Mouse (Mus musculus) heart, embryonic 12.5 days (tissue): ENCODE data around the gene Pwwp2b. TPM values are rescaled to one million over a fixed set of nuclear protein-coding genes. Genes with fewer than 3 reads are reported as not detected.
A peak's percentile ranks its signal among the peaks of the same experiment; 100 is the strongest.

Experiments used
- ATAC-seq: fragments of 200-750 bp; cut with Nextera tagmentation; 2 replicates; pipeline ENCODE4 v1.8.0; 2017; ENCODE audit warnings: moderate TSS enrichment, moderate library complexity; ENCODE audit not compliant: insufficient number of reproducible peaks, low FRiP score
- H3K27ac ChIP-seq: fragments of 300-500 bp; sonication (generic); 2 replicates; pipeline ENCODE4 v1.5.1; 2016; ENCODE audit warnings: mild to moderate bottlenecking, moderate library complexity; ENCODE audit not compliant: poor library complexity, severe bottlenecking
- H3K27me3 ChIP-seq: fragments of 300-500 bp; sonication (generic); replicated peaks from 2 replicates; pipeline ENCODE4 v1.6.1; 2016; ENCODE audit warnings: mild to moderate bottlenecking, moderate library complexity
- H3K36me3 ChIP-seq: fragments of 300-500 bp; sonication (generic); 2 replicates; pipeline ENCODE4 v1.6.1; 2016; ENCODE audit warnings: mild to moderate bottlenecking, moderate library complexity
- H3K4me1 ChIP-seq: fragments of 300-500 bp; sonication (generic); replicated peaks from 2 replicates; pipeline ENCODE4 v1.6.1; 2016; ENCODE audit warnings: mild to moderate bottlenecking
- H3K4me2 ChIP-seq: fragments of 300-500 bp; sonication (generic); 2 replicates; pipeline ENCODE4 v1.6.1; 2016; ENCODE audit warnings: mild to moderate bottlenecking, moderate library complexity
- H3K4me3 ChIP-seq: fragments of 300-500 bp; sonication (generic); 2 replicates; pipeline ENCODE4 v1.5.1; 2016; ENCODE audit warnings: mild to moderate bottlenecking
- H3K9ac ChIP-seq: fragments of 300-500 bp; sonication (generic); 2 replicates; pipeline ENCODE4 v1.6.1; 2016; ENCODE audit warnings: mild to moderate bottlenecking, moderate library complexity
- H3K9me3 ChIP-seq: fragments of 300-500 bp; sonication (generic); replicated peaks from 2 replicates; pipeline ENCODE4 v1.6.1; 2016; ENCODE audit warnings: mild to moderate bottlenecking, moderate library complexity
- WGBS: fragments of 180-500 bp; shearing (Covaris S2); methylation state at CpG from one replicate; pipeline ENCODE4 v1.1.7; 2016; 5-methylcytosine and 5-hydroxymethylcytosine counted together
- polyA plus RNA-seq: library from polyadenylated mRNA; unstranded; fragments of >200 nt; fragmentation: Nextera tagmentation; extraction: Ambion mirVana; gene quantifications from 2 replicates; pipeline ENCODE4 v1.2.1, GENCODE M21; 2016

Pwwp2b gene
- polyA plus RNA-seq, 1 experiment from 2014 or later, result 8.0 TPM

GRCm38 (mm10) chr7:139248615-139249405 lies 528 bp downstream of the Pwwp2b start:
- Histone ChIP-seq H3K36me3 (no peaks in the 10 kb centered on the region), H3K4me1 (peaks cover 81% of the 10 kb centered on the region), H3K4me3 (peak overlapping the region; percentile 68), H3K27me3 (no peaks in the 10 kb centered on the region), H3K27ac (peak overlapping the region; percentile 86), H3K9ac (peak overlapping the region; percentile 86), H3K4me2 (peak overlapping the region; percentile 90), H3K9me3 (no peaks in the 10 kb centered on the region)
- ATAC-seq, result 0 out of 2 replicates have a peak, but pooled peaks have one; percentile 0
- 1% methylated on average over 45 of the region's 45 CpGs for WGBS

- H3K4me3 ChIP-seq, result peak overlapping the region; percentile 68
- no peaks in the 10 kb centered on the region for H3K27me3 ChIP-seq
- H3K4me2 ChIP-seq, result peak overlapping the region; percentile 90
- H3K36me3 ChIP-seq, result peaks cover under 1% of the 10 kb centered on the region
- H3K9me3 ChIP-seq, result no peaks in the 10 kb centered on the region
- 26% methylated on average over 7 of the region's 7 CpGs for WGBS
- peak overlapping the region; percentile 18; the same call in 1 of the 2 replicates for H3K27ac ChIP-seq
- H3K4me1 ChIP-seq, result peaks cover 81% of the 10 kb centered on the region
- no peak for ATAC-seq
- H3K9ac ChIP-seq, result peak overlapping the region; percentile 86
These were observed 1.3 kb downstream of the Pwwp2b start for GRCm38 (mm10) chr7:139249406-139250210.

- Histone ChIP-seq H3K9ac (peak overlapping the region; percentile 44; the same call in 1 of the 2 replicates), H3K36me3 (peaks cover 23% of the 10 kb centered on the region), H3K27ac (peak overlapping the region; percentile 81), H3K4me1 (peaks cover 62% of the 10 kb centered on the region), H3K9me3 (no peaks in the 10 kb centered on the region), H3K4me3 (no peak overlapping the region), H3K4me2 (0 out of 2 replicates have a peak overlapping the region, but pooled peaks have one; percentile 6), H3K27me3 (no peaks in the 10 kb centered on the region)
- peak; percentile 43 for ATAC-seq
- 44% methylated on average over 5 of the region's 5 CpGs for WGBS
These were observed 3.6 kb downstream of the Pwwp2b start for GRCm38 (mm10) chr7:139251881-139252301.

GRCm38 (mm10) chr7:139252566-139252965 lies 4.3 kb downstream of the Pwwp2b start:
- 78% methylated on average over 7 of the region's 7 CpGs for WGBS
- 0 out of 2 replicates have a peak overlapping the region, but pooled peaks have one; percentile 81 for H3K27ac ChIP-seq
- H3K4me3 ChIP-seq, result no peak overlapping the region
- no peak for ATAC-seq
- no peaks in the 10 kb centered on the region for H3K27me3 ChIP-seq
- peaks cover 30% of the 10 kb centered on the region for H3K36me3 ChIP-seq
- no peak overlapping the region for H3K4me2 ChIP-seq
- H3K9me3 ChIP-seq, result no peaks in the 10 kb centered on the region
- peaks cover 59% of the 10 kb centered on the region for H3K4me1 ChIP-seq
- H3K9ac ChIP-seq, result peak overlapping the region; percentile 36; the same call in 1 of the 2 replicates

- H3K27ac ChIP-seq, result no peak overlapping the region
- no peaks in the 10 kb centered on the region for H3K27me3 ChIP-seq
- WGBS, result 49% methylated on average over 9 of the region's 9 CpGs
- peaks cover 60% of the 10 kb centered on the region for H3K4me1 ChIP-seq
- H3K4me2 ChIP-seq, result no peak overlapping the region
- no peak overlapping the region for H3K4me3 ChIP-seq
- peaks cover 31% of the 10 kb centered on the region for H3K36me3 ChIP-seq
- peak overlapping the region; percentile 36; the same call in 1 of the 2 replicates for H3K9ac ChIP-seq
- ATAC-seq, result no peak
- H3K9me3 ChIP-seq, result no peaks in the 10 kb centered on the region
These were observed 4.7 kb downstream of the Pwwp2b start for GRCm38 (mm10) chr7:139252986-139253385.

GRCm38 (mm10) chr7:139253462-139253861 lies 5.2 kb downstream of the Pwwp2b start:
- Histone ChIP-seq H3K4me2 (no peak overlapping the region), H3K36me3 (peaks cover 35% of the 10 kb centered on the region), H3K4me1 (peaks cover 65% of the 10 kb centered on the region), H3K9ac (peak overlapping the region; percentile 36; the same call in 1 of the 2 replicates), H3K4me3 (no peak overlapping the region), H3K9me3 (no peaks in the 10 kb centered on the region), H3K27me3 (no peaks in the 10 kb centered on the region), H3K27ac (no peak overlapping the region)
- WGBS, result 47% methylated on average over 3 of the region's 3 CpGs
- ATAC-seq, result no peak

- no peaks in the 10 kb centered on the region for H3K9me3 ChIP-seq
- no peak for ATAC-seq
These were observed 6.3 kb downstream of the Pwwp2b start for GRCm38 (mm10) chr7:139254626-139255025.

GRCm38 (mm10) chr7:139257752-139258542 lies 9.7 kb downstream of the Pwwp2b start:
- Histone ChIP-seq H3K27ac (no peak overlapping the region), H3K36me3 (peaks cover 53% of the 10 kb centered on the region)
- WGBS, result 49% methylated on average over 10 of the region's 10 CpGs

More at GRCm38 (mm10) chr7:139254626-139255025, 6.3 kb downstream of the Pwwp2b start:
- no peak overlapping the region for H3K4me3 ChIP-seq
- H3K4me2 ChIP-seq, result no peak overlapping the region
- no peak overlapping the region for H3K9ac ChIP-seq
- peaks cover 40% of the 10 kb centered on the region for H3K36me3 ChIP-seq
- H3K27ac ChIP-seq, result no peak overlapping the region
- WGBS, result 81% methylated on average over 5 of the region's 5 CpGs
- H3K27me3 ChIP-seq, result no peaks in the 10 kb centered on the region
- H3K4me1 ChIP-seq, result peaks cover 67% of the 10 kb centered on the region

GRCm38 (mm10) chr7:139264337-139264736 lies 16.1 kb downstream of the Pwwp2b start:
- peak overlapping the region; percentile 38; the same call in 1 of the 2 replicates for H3K27ac ChIP-seq
- no peak overlapping the region for H3K4me3 ChIP-seq
- no peaks in the 10 kb centered on the region; the same call in 1 of the 2 replicates for H3K9me3 ChIP-seq
- peaks cover 50% of the 10 kb centered on the region for H3K4me1 ChIP-seq
- no peak for ATAC-seq
- H3K36me3 ChIP-seq, result peaks cover 28% of the 10 kb centered on the region
- H3K27me3 ChIP-seq, result no peaks in the 10 kb centered on the region
- WGBS, result 43% methylated on average over 4 of the region's 4 CpGs
- H3K9ac ChIP-seq, result no peak overlapping the region
- no peak overlapping the region for H3K4me2 ChIP-seq

More at GRCm38 (mm10) chr7:139257752-139258542, 9.7 kb downstream of the Pwwp2b start:
- no peaks in the 10 kb centered on the region; the same call in 1 of the 2 replicates for H3K9me3 ChIP-seq
- H3K9ac ChIP-seq, result 0 out of 2 replicates have a peak overlapping the region, but pooled peaks have one; percentile 10
- H3K27me3 ChIP-seq, result no peaks in the 10 kb centered on the region
- no peak for ATAC-seq
- H3K4me3 ChIP-seq, result no peak overlapping the region
- peaks cover 37% of the 10 kb centered on the region for H3K4me1 ChIP-seq
- no peak overlapping the region for H3K4me2 ChIP-seq

GRCm38 (mm10) chr7:139265634-139266033 lies 17.4 kb downstream of the Pwwp2b start:
- Histone ChIP-seq H3K4me2 (no peak overlapping the region), H3K27me3 (no peaks in the 10 kb centered on the region), H3K4me3 (no peak overlapping the region), H3K36me3 (peaks cover 24% of the 10 kb centered on the region), H3K9ac (no peak overlapping the region), H3K27ac (peak overlapping the region; percentile 20), H3K9me3 (no peaks in the 10 kb centered on the region; the same call in 1 of the 2 replicates), H3K4me1 (peaks cover 44% of the 10 kb centered on the region)
- ATAC-seq, result no peak
- 42% methylated on average over 6 of the region's 6 CpGs for WGBS
